Mouse (Mus musculus) liver, embryonic 14.5 days (tissue): Measurements from ENCODE around the gene Cep128.

Experiments used
- CTCF ChIP-seq: IDR thresholded peaks from 2 replicates; pipeline ENCODE4 v1.5.1; 2016; ENCODE audit warnings: antibody characterized with exemption, low read depth, control low read depth
- EP300 ChIP-seq: IDR thresholded peaks from 2 replicates; pipeline ENCODE4 v1.6.1; 2016; ENCODE audit warnings: antibody characterized with exemption, low read depth

- TF ChIP-seq CTCF = no peak
- no peak for TF ChIP-seq EP300
Measured at GRCm38 (mm10) chr12:91149152-91149551, 235.1 kb downstream of the Cep128 start.
